Mouse (Mus musculus): ENCODE data around the gene Crmp1. TPM values are rescaled to one million over a fixed set of nuclear protein-coding genes. Genes with fewer than 3 reads are reported as not detected.

The Crmp1 gene
- polyA plus RNA-seq, 1 experiment from 2014 or later: 9.4 TPM

- no peak for DNase-seq (ENCODE audit: low spot score)
- H3K4me2 ChIP-seq: no peak overlapping the region
- 85% methylated on average over 1 of the region's 1 CpGs for WGBS
- H3K27me3 ChIP-seq (replicated peaks; ENCODE audit: control insufficient read depth, insufficient read depth, low read length): no peaks in the 10 kb centered on the region
- H3K9ac ChIP-seq (ENCODE audit: low read depth, low read length): no peak overlapping the region
- H3K4me1 ChIP-seq (replicated peaks; ENCODE audit: control insufficient read depth, insufficient read depth, low read length): no peaks in the 10 kb centered on the region
- no peak for ATAC-seq (replicated peaks; ENCODE audit: low FRiP score)
- no peak overlapping the region for H3K4me3 ChIP-seq (ENCODE audit: low read depth, low read length)
- H3K27ac ChIP-seq (ENCODE audit: low read depth, low read length): no peak overlapping the region
- H3K9me3 ChIP-seq (ENCODE audit: control insufficient read depth, low read length): no peaks in the 10 kb centered on the region
- H3K36me3 ChIP-seq (ENCODE audit: control insufficient read depth, insufficient read depth, low read length): no peaks in the 10 kb centered on the region
Observed at GRCm38 (mm10) chr5:37225708-37226107, 16.0 kb upstream of the Crmp1 start.

DNA sequence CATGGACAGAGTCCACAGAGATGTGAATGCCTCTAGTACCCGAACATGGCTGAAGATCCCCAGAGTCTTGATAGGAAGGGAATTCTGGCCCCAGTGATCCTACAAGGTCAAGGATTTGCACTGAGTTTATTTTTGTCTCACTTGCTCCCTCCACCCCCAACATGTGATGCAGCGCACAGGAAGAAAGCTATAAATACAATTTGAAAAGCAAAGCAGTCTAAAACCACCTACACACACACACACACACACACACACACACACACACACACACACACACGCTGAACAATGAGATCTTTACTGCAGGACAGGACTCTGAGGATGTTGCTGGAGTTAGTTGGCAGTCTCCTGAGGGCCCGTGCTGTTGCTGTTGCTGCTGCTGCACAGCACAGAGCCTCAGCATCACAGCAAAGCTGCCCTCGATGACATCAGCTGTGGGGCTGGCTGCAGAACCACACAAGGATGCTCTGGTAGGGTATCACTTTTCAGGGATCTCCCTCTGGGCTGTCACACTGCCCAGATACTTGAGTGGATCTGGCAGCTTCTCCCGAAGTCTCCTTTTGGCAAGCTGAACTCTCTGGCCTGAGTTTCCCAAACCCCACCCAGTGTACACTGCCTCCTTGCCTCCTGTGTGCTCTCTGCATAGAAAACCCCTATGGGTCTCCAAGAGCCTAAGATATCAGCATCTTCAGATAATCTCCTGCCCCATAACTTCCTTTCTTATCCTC is 13.6 kb upstream of the Crmp1 start:
- Histone ChIP-seq H3K4me2 (no peak overlapping the region), H3K36me3 (ENCODE audit: control insufficient read depth, insufficient read depth, low read length) (no peaks in the 10 kb centered on the region), H3K9me3 (ENCODE audit: control insufficient read depth, low read length) (no peaks in the 10 kb centered on the region), H3K27ac (ENCODE audit: low read depth, low read length) (no peak overlapping the region), H3K27me3 (replicated peaks; ENCODE audit: control insufficient read depth, insufficient read depth, low read length) (no peaks in the 10 kb centered on the region), H3K4me1 (replicated peaks; ENCODE audit: control insufficient read depth, insufficient read depth, low read length) (no peaks in the 10 kb centered on the region), H3K9ac (ENCODE audit: low read depth, low read length) (no peak overlapping the region), H3K4me3 (ENCODE audit: low read depth, low read length) (no peak overlapping the region)
- 69% methylated on average over 6 of the region's 6 CpGs for WGBS
- DNase-seq (ENCODE audit: low spot score): no peak
- no peak for ATAC-seq (replicated peaks; ENCODE audit: low FRiP score)

DNA sequence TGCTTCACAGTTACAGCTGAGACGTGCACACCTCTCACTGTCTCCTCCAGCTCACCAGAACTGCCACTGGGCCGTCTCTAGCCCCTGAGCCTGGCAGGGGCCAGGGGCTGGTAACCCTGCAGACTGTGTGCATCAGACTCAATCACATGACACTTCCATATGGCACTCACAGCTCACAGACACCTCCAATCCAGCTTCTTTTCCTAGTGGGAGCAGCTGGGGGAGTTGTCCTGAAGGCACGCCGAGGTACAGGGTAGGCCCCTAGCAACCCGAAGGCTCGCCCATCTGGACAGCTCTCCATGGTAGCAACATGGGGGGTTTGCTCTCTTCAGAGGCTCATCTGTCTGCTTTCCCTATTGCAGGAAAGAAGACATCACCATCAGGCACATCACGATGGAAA is 12.8 kb upstream of the Crmp1 start:
- ATAC-seq (replicated peaks; ENCODE audit: low FRiP score) (no peak), DNase-seq (ENCODE audit: low spot score) (no peak)
- 67% methylated on average over 7 of the region's 7 CpGs for WGBS
- H3K4me3 ChIP-seq (ENCODE audit: low read depth, low read length): no peak overlapping the region
- H3K4me1 ChIP-seq (replicated peaks; ENCODE audit: control insufficient read depth, insufficient read depth, low read length): no peaks in the 10 kb centered on the region
- H3K27me3 ChIP-seq (replicated peaks; ENCODE audit: control insufficient read depth, insufficient read depth, low read length): no peaks in the 10 kb centered on the region
- no peak overlapping the region for H3K4me2 ChIP-seq
- no peaks in the 10 kb centered on the region for H3K9me3 ChIP-seq (ENCODE audit: control insufficient read depth, low read length)
- no peaks in the 10 kb centered on the region for H3K36me3 ChIP-seq (ENCODE audit: control insufficient read depth, insufficient read depth, low read length)
- H3K27ac ChIP-seq (ENCODE audit: low read depth, low read length): no peak overlapping the region
- no peak overlapping the region for H3K9ac ChIP-seq (ENCODE audit: low read depth, low read length)

GRCm38 (mm10) chr5:37233010-37233557 is 8.7 kb upstream of the Crmp1 start:
- Histone ChIP-seq H3K27me3 (replicated peaks; ENCODE audit: control insufficient read depth, insufficient read depth, low read length) (no peaks in the 10 kb centered on the region), H3K4me2 (no peak overlapping the region), H3K4me1 (replicated peaks; ENCODE audit: control insufficient read depth, insufficient read depth, low read length) (no peaks in the 10 kb centered on the region), H3K9me3 (ENCODE audit: control insufficient read depth, low read length) (no peaks in the 10 kb centered on the region), H3K36me3 (ENCODE audit: control insufficient read depth, insufficient read depth, low read length) (no peaks in the 10 kb centered on the region), H3K27ac (ENCODE audit: low read depth, low read length) (no peak overlapping the region), H3K4me3 (ENCODE audit: low read depth, low read length) (no peak overlapping the region), H3K9ac (ENCODE audit: low read depth, low read length) (no peak overlapping the region)
- DNase-seq (ENCODE audit: low spot score) (no peak), ATAC-seq (replicated peaks; ENCODE audit: low FRiP score) (no peak)
- 50% methylated on average over 9 of the region's 9 CpGs for WGBS

DNA sequence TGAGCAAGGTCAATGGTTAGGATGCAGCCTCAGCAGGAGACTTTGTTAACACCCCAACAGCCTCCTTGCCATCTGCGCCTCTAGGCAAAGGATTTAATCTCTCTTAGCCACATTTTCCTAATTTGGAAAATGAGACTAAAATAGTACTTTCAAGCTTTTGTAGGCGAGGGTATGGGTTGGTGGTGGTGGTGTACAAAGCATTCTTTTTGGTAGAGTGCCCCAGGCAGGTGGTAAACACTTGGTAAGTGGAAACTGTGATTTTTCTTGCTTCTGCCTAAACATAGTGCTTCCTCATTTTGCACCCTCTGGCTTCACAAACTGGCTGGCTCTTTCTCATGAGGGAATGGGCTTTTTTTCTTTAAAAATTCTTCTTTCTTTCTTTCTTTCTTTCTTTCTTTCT is 3.1 kb upstream of the Crmp1 start:
- DNase-seq (ENCODE audit: low spot score): no peak
- no peaks in the 10 kb centered on the region for H3K9me3 ChIP-seq (ENCODE audit: control insufficient read depth, low read length)
- H3K36me3 ChIP-seq (ENCODE audit: control insufficient read depth, insufficient read depth, low read length): no peaks in the 10 kb centered on the region
- H3K4me1 ChIP-seq (replicated peaks; ENCODE audit: control insufficient read depth, insufficient read depth, low read length): peaks cover 5% of the 10 kb centered on the region; the same call in 1 of the 2 replicates
- no peak overlapping the region for H3K27ac ChIP-seq (ENCODE audit: low read depth, low read length)
- no peak for ATAC-seq (replicated peaks; ENCODE audit: low FRiP score)
- no peak overlapping the region for H3K9ac ChIP-seq (ENCODE audit: low read depth, low read length)
- 39% methylated on average over 2 of the region's 2 CpGs for WGBS
- H3K27me3 ChIP-seq (replicated peaks; ENCODE audit: control insufficient read depth, insufficient read depth, low read length): peaks cover 43% of the 10 kb centered on the region
- no peak overlapping the region for H3K4me3 ChIP-seq (ENCODE audit: low read depth, low read length)
- no peak overlapping the region for H3K4me2 ChIP-seq

DNA sequence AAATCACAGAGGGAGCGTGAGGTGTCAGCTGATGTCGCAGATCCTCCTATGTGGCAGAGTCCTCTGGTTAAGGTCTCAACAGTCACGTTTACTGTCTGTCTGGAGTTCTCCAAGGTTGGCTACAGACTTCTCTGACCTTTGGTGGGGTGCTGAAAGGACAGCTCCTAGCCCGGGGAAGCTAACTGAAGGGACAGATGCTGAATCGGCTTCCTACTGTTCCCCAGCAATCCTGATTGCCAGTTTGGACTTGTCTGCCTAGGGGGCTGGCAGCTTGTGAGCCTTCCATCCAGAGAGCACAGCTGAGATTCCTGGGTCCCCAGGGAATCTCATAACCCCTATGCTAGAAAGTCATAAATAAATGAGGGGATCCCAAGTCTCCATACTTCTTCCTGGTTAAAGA is 1.2 kb upstream of the Crmp1 start:
- no peaks in the 10 kb centered on the region for H3K36me3 ChIP-seq (ENCODE audit: control insufficient read depth, insufficient read depth, low read length)
- ATAC-seq (replicated peaks; ENCODE audit: low FRiP score): no peak
- peak; percentile 50 for DNase-seq (ENCODE audit: low spot score)
- H3K9ac ChIP-seq (ENCODE audit: low read depth, low read length): no peak overlapping the region
- no peaks in the 10 kb centered on the region for H3K9me3 ChIP-seq (ENCODE audit: control insufficient read depth, low read length)
- H3K27ac ChIP-seq (ENCODE audit: low read depth, low read length): no peak overlapping the region
- H3K4me2 ChIP-seq: no peak overlapping the region
- peaks cover 62% of the 10 kb centered on the region for H3K27me3 ChIP-seq (replicated peaks; ENCODE audit: control insufficient read depth, insufficient read depth, low read length)
- H3K4me3 ChIP-seq (ENCODE audit: low read depth, low read length): no peak overlapping the region
- H3K4me1 ChIP-seq (replicated peaks; ENCODE audit: control insufficient read depth, insufficient read depth, low read length): peaks cover 5% of the 10 kb centered on the region; the same call in 1 of the 2 replicates
- 5% methylated on average over 5 of the region's 5 CpGs for WGBS

GRCm38 (mm10) chr5:37241224-37241623 is 516 bp upstream of the Crmp1 start:
- Histone ChIP-seq H3K27me3 (replicated peaks; ENCODE audit: control insufficient read depth, insufficient read depth, low read length) (peaks cover 68% of the 10 kb centered on the region), H3K4me1 (replicated peaks; ENCODE audit: control insufficient read depth, insufficient read depth, low read length) (peaks cover 5% of the 10 kb centered on the region; the same call in 1 of the 2 replicates), H3K4me3 (ENCODE audit: low read depth, low read length) (no peak overlapping the region), H3K9ac (ENCODE audit: low read depth, low read length) (no peak overlapping the region), H3K36me3 (ENCODE audit: control insufficient read depth, insufficient read depth, low read length) (no peaks in the 10 kb centered on the region), H3K9me3 (ENCODE audit: control insufficient read depth, low read length) (no peaks in the 10 kb centered on the region), H3K27ac (ENCODE audit: low read depth, low read length) (no peak overlapping the region), H3K4me2 (no peak overlapping the region; the same call in 1 of the 2 replicates)
- DNase-seq (ENCODE audit: low spot score) (no peak), ATAC-seq (replicated peaks; ENCODE audit: low FRiP score) (no peak)
- WGBS: 12% methylated on average over 9 of the region's 9 CpGs

DNA sequence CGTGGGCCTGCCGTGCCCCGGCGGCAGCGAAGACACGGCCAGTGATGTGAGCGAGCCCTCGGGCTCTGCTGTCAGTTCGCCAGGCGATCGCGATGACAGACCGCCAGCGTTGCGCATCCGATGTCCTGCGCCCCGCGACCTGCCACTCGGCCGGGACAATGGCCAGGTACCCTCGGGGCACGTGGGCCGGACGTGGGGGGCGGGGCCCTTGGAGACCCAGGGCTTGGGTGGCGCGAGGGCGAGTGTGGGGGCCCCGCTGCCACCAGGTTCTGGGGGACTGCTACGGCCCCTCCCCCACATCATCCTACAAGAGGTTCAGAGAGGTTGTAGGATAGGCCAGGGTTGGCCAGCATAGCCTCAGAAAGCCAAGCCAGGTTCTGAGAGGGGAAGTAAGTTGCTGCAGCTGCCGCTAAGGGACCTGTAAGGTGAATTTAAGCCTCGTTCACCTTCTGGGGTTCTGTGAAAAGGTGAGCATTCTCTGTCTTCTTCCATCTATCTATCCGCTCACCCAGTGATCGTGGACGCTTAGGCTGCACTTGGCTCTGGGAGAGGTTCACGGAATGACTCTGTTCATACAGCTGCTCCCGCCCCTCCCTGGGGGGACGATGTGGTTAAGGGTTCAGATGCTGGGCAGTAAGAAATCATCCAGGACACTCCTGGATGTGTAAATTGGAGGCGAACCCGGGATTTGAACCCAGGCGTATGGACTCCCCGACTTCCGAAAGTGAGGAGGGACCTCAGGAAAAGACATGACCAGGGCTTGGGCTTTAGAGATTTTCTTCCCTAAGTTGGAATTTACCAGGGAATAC is 824 bp downstream of the Crmp1 start:
- Histone ChIP-seq H3K4me2 (peak overlapping the region; percentile 63), H3K36me3 (ENCODE audit: control insufficient read depth, insufficient read depth, low read length) (no peaks in the 10 kb centered on the region), H3K9me3 (ENCODE audit: control insufficient read depth, low read length) (no peaks in the 10 kb centered on the region), H3K27ac (ENCODE audit: low read depth, low read length) (no peak overlapping the region), H3K9ac (ENCODE audit: low read depth, low read length) (no peak overlapping the region), H3K27me3 (replicated peaks; ENCODE audit: control insufficient read depth, insufficient read depth, low read length) (peaks cover 80% of the 10 kb centered on the region), H3K4me3 (ENCODE audit: low read depth, low read length) (peak overlapping the region; percentile 43), H3K4me1 (replicated peaks; ENCODE audit: control insufficient read depth, insufficient read depth, low read length) (peaks cover 5% of the 10 kb centered on the region; the same call in 1 of the 2 replicates)
- WGBS: 12% methylated on average over 44 of the region's 44 CpGs
- DNase-seq (ENCODE audit: low spot score): no peak
- no peak for ATAC-seq (replicated peaks; ENCODE audit: low FRiP score)

Measured in liver, embryonic 11.5 days (tissue).